In genomic region chr11:102643891-102644382, GRCm38 (mm10) we compare ENCODE assay signal across 8 mouse cellular contexts. TPM values are rescaled to one million over a fixed set of nuclear protein-coding genes. Genes with fewer than 3 reads are reported as not detected.
DNase-seq lines count a peak whose midpoint lies in the region; ATAC-seq and TF ChIP-seq lines count a peak whose summit lies in the region.

No protein-coding gene starts in this region.

- H3K27me3 ChIP-seq in lung, embryonic 15.5 days = no peaks in the 10 kb centered on the region
- H3K27me3 ChIP-seq in liver, embryonic 12.5 days (replicated peaks) = peaks cover 16% of the 10 kb centered on the region
- H3K27me3 ChIP-seq in forebrain, postnatal 0 days (ENCODE audit: insufficient read depth, low read length) = no peaks in the 10 kb centered on the region

- H3K36me3 ChIP-seq in lung, embryonic 15.5 days = no peaks in the 10 kb centered on the region
- no peaks in the 10 kb centered on the region for H3K36me3 ChIP-seq in liver, embryonic 12.5 days
- no peaks in the 10 kb centered on the region for H3K36me3 ChIP-seq in forebrain, postnatal 0 days (ENCODE audit: insufficient read depth)

- H3K9ac ChIP-seq in lung, embryonic 15.5 days = no peak overlapping the region
- no peak overlapping the region for H3K9ac ChIP-seq in liver, embryonic 12.5 days
- no peak overlapping the region for H3K9ac ChIP-seq in forebrain, postnatal 0 days

- no peak for TF ChIP-seq CTCF in forebrain, postnatal 0 days (IDR thresholded peaks at IDR 0.05; ENCODE audit: low read depth)

- H3K4me3 ChIP-seq in lung, embryonic 15.5 days = no peak overlapping the region
- H3K4me3 ChIP-seq in liver, embryonic 12.5 days = no peak overlapping the region
- no peak overlapping the region for H3K4me3 ChIP-seq in forebrain, postnatal 0 days (ENCODE audit: low read depth, low read length)

- H3K4me2 ChIP-seq in lung, embryonic 15.5 days = no peak overlapping the region
- no peak overlapping the region for H3K4me2 ChIP-seq in liver, embryonic 12.5 days
- no peak overlapping the region for H3K4me2 ChIP-seq in forebrain, postnatal 0 days (ENCODE audit: low read depth)

- peak overlapping the region; percentile 72 for H3K27ac ChIP-seq in lung, embryonic 15.5 days
- no peak overlapping the region for H3K27ac ChIP-seq in liver, embryonic 12.5 days
- no peak overlapping the region for H3K27ac ChIP-seq in forebrain, postnatal 0 days (ENCODE audit: low read depth, low read length)

- peak; percentile 43 for ATAC-seq in lung, embryonic 15.5 days (ENCODE audit: borderline replicate concordance, extremely low read depth, low FRiP score, low TSS enrichment)
- no peak for ATAC-seq in liver, embryonic 12.5 days
- no peak for ATAC-seq in megakaryocyte, adult 5-6 weeks (ENCODE audit: poor library complexity, severe bottlenecking)
- no peak for ATAC-seq in forebrain, postnatal 0 days

- H3K4me1 ChIP-seq in lung, embryonic 15.5 days = peaks cover 32% of the 10 kb centered on the region
- H3K4me1 ChIP-seq in liver, embryonic 12.5 days = no peaks in the 10 kb centered on the region
- no peaks in the 10 kb centered on the region for H3K4me1 ChIP-seq in forebrain, postnatal 0 days (ENCODE audit: insufficient read depth)

- DNase-seq in 3134 (ENCODE audit: extremely low read depth, insufficient read length, low spot score) = peak; percentile 81
- peak; percentile 80 to 87 for DNase-seq in adrenal gland, adult (ENCODE audit: inconsistent age in 2 of 2, low spot score in 1 of 2)
- peak; percentile 49 to 70 for DNase-seq in heart, adult 9 months (ENCODE audit: low spot score in 2 of 2)
- DNase-seq in layer of hippocampus, postnatal 25 days (ENCODE audit: extremely low spot score in 1 of 2, low spot score in 1 of 2) = no peak
- DNase-seq in forebrain, postnatal 0 days = no peak

- no peaks in the 10 kb centered on the region for H3K9me3 ChIP-seq in lung, embryonic 15.5 days
- no peaks in the 10 kb centered on the region for H3K9me3 ChIP-seq in liver, embryonic 12.5 days (replicated peaks)
- no peaks in the 10 kb centered on the region for H3K9me3 ChIP-seq in forebrain, postnatal 0 days (ENCODE audit: low read length)

- 32% methylated on average over 10 of the region's 10 CpGs for WGBS in lung, embryonic 15.5 days
- WGBS in liver, embryonic 12.5 days (ENCODE audit: insufficient replicate concordance) = 37% methylated on average over 10 of the region's 10 CpGs
- WGBS in forebrain, postnatal 0 days = 71% methylated on average over 10 of the region's 10 CpGs

RNA-seq across cellular contexts. Expression of gene Meioc, which starts 19.6 kb away (rescaled TPM):
- 0.20 and 0.24 TPM in 2 replicates for polyA plus RNA-seq in lung, embryonic 15.5 days (2015; fragmentation: Nextera tagmentation; extraction: Ambion mirVana)
- polyA plus RNA-seq in liver, embryonic 12.5 days (2016; fragmentation: Nextera tagmentation; extraction: Ambion mirVana) = 0.20 and 0.26 TPM in 2 replicates
- total RNA-seq in layer of hippocampus, postnatal 25 days (2021) = not detected
- total RNA-seq in megakaryocyte, adult 5-6 weeks (2015) = not detected in 2 replicates
- not detected in 2 replicates for total RNA-seq in megakaryocyte, adult 5-6 weeks (2017)
- not detected in 2 replicates for total RNA-seq in forebrain, postnatal 0 days (2014; rRNA removed)
- polyA plus RNA-seq in forebrain, postnatal 0 days (2015; fragmentation: Nextera tagmentation; extraction: Ambion mirVana) = 0.08 and 0.10 TPM in 2 replicates

RNA-seq across cellular contexts. Expression of gene Fzd2, which starts 39.7 kb away (rescaled TPM):
- polyA plus RNA-seq in lung, embryonic 15.5 days (2015; fragmentation: Nextera tagmentation; extraction: Ambion mirVana) = 35.9 and 38.1 TPM in 2 replicates
- 3.5 and 4.7 TPM in 2 replicates for polyA plus RNA-seq in liver, embryonic 12.5 days (2016; fragmentation: Nextera tagmentation; extraction: Ambion mirVana)
- total RNA-seq in layer of hippocampus, postnatal 25 days (2021) = 1 to 10 TPM; 6.6 to 9.9 TPM
- not detected in 2 replicates for total RNA-seq in megakaryocyte, adult 5-6 weeks (2015)
- total RNA-seq in megakaryocyte, adult 5-6 weeks (2017) = not detected in 2 replicates
- 12.0 and 15.2 TPM in 2 replicates for total RNA-seq in forebrain, postnatal 0 days (2014; rRNA removed)
- polyA plus RNA-seq in forebrain, postnatal 0 days (2015; fragmentation: Nextera tagmentation; extraction: Ambion mirVana) = 4.5 and 4.6 TPM in 2 replicates

RNA-seq across cellular contexts. Expression of gene Ccdc43, which starts 53.6 kb away (rescaled TPM):
- polyA plus RNA-seq in lung, embryonic 15.5 days (2015; fragmentation: Nextera tagmentation; extraction: Ambion mirVana) = 47.6 and 49.0 TPM in 2 replicates
- 26.9 and 27.5 TPM in 2 replicates for polyA plus RNA-seq in liver, embryonic 12.5 days (2016; fragmentation: Nextera tagmentation; extraction: Ambion mirVana)
- total RNA-seq in layer of hippocampus, postnatal 25 days (2021) = 10 to 100 TPM; 35.5 to 38.1 TPM
- 17.1 and 18.1 TPM in 2 replicates for total RNA-seq in megakaryocyte, adult 5-6 weeks (2015)
- 27.2 and 30.2 TPM in 2 replicates for total RNA-seq in megakaryocyte, adult 5-6 weeks (2017)
- total RNA-seq in forebrain, postnatal 0 days (2014; rRNA removed) = 33.6 and 36.9 TPM in 2 replicates
- polyA plus RNA-seq in forebrain, postnatal 0 days (2015; fragmentation: Nextera tagmentation; extraction: Ambion mirVana) = 32.1 and 36.6 TPM in 2 replicates

Comparison
In these comparisons a context has a peak if more than half of its experiments do, and no peak if none do; other contexts are left out.
1. DNase-seq: peak in 3134 (single experiment), adrenal gland, adult (2 of 2) and heart, adult 9 months (2 of 2); none in layer of hippocampus, postnatal 25 days (0 of 2) and forebrain, postnatal 0 days (single experiment).
2. RNA of gene Fzd2, which starts 39.7 kb away (total RNA-seq): 12.0 to 15.2 TPM in forebrain, postnatal 0 days and 6.6 to 9.9 TPM in layer of hippocampus, postnatal 25 days; not detected in megakaryocyte, adult 5-6 weeks; every median in the first group is over 4 times any median in the second.